Mouse (Mus musculus): ENCODE measurements around the gene Trpv2. TPM values are rescaled to one million over a fixed set of nuclear protein-coding genes. Genes with fewer than 3 reads are reported as not detected.

Gene Trpv2
- total and polyA plus RNA-seq, 3 experiments = 39.2 to 58.7 (median 46.2) TPM

- Histone ChIP-seq H3K27me3 (replicated peaks) (no peaks in the 10 kb centered on the region), H3K9ac (ENCODE audit: insufficient read depth, low read depth) (no peak overlapping the region), H3K27ac (ENCODE audit: insufficient read depth, low read depth) (no peak overlapping the region), H3K79me2 (replicated peaks; ENCODE audit: control insufficient read depth, extremely low read depth, insufficient read depth, poor library complexity, severe bottlenecking) (no peaks in the 10 kb centered on the region), H3K4me1 (ENCODE audit: control insufficient read depth in 1 of 2, insufficient read depth in 2 of 2) (peaks cover 3 to 22% of the 10 kb centered on the region in 2 experiments; a peak in 3 of 4 replicates), H3K4me3 (replicated peaks in 1 of 3; ENCODE audit: low read depth in 2 of 3, low read length in 2 of 3, poor library complexity in 1 of 3) (no peak overlapping the region), H3K4me2 (ENCODE audit: insufficient read depth, low read depth, poor library complexity, severe bottlenecking) (no peak overlapping the region), H3K36me3 (replicated peaks in 1 of 2; ENCODE audit: control insufficient read depth in 1 of 2, insufficient read depth in 1 of 2, low read length in 1 of 2) (no peaks in the 10 kb centered on the region), H3K9me3 (replicated peaks; ENCODE audit: low read length) (no peaks in the 10 kb centered on the region)
- TF ChIP-seq POLR2A (IDR thresholded peaks at IDR 0.05; ENCODE audit: low read depth, low read length) (no peak), MAX (IDR thresholded peaks at IDR 0.05; ENCODE audit: low read length) (no peak), ZNF384 (IDR thresholded peaks at IDR 0.05; ENCODE audit: low read depth, low read length) (no peak), CHD2 (IDR thresholded peaks at IDR 0.05; ENCODE audit: low read length) (no peak), RAD21 (IDR thresholded peaks at IDR 0.05; ENCODE audit: low read depth, low read length) (no peak), JUN (IDR thresholded peaks at IDR 0.05; ENCODE audit: insufficient read depth, low read depth, low read length) (no peak), HCFC1 (IDR thresholded peaks at IDR 0.05; ENCODE audit: low read depth, low read length) (no peak), MXI1 (IDR thresholded peaks at IDR 0.05; ENCODE audit: low read depth, low read length) (no peak), MAFK (IDR thresholded peaks at IDR 0.05; ENCODE audit: insufficient replicate concordance, low read length) (no peak), MEF2A (IDR thresholded peaks at IDR 0.05; ENCODE audit: borderline replicate concordance, low read depth, low read length) (no peak), UBTF (IDR thresholded peaks at IDR 0.05; ENCODE audit: low read depth, low read length) (no peak), E2F4 (IDR thresholded peaks at IDR 0.05; ENCODE audit: insufficient replicate concordance, low read depth, low read length) (no peak), ZMIZ1 (IDR thresholded peaks at IDR 0.05; ENCODE audit: low read depth, low read length) (no peak), SMC3 (IDR thresholded peaks at IDR 0.05; ENCODE audit: low read depth, low read length) (no peak)
- in situ Hi-C loops (cut with MboI; ENCODE audit: low pct_ligation_motif_present, low pct_unique_long_range_greater_than_20kb, low sequenced_read_pairs) (no loop called here), dilution Hi-C loops (cut with MboI; ENCODE audit: extremely low pct_ligation_motif_present, extremely low pct_unique_long_range_greater_than_20kb, low sequenced_read_pairs) (no loop called here)
- no peak for DNase-seq (ENCODE audit: extremely low read depth)
Observed at GRCm38 (mm10) chr11:62637806-62638205, 63.5 kb downstream of the Trpv2 start.

GRCm38 (mm10) chr11:62638402-62638801 lies 64.1 kb downstream of the Trpv2 start:
- Histone ChIP-seq H3K36me3 (replicated peaks in 1 of 2; ENCODE audit: control insufficient read depth in 1 of 2, insufficient read depth in 1 of 2, low read length in 1 of 2) (no peaks in the 10 kb centered on the region), H3K9ac (ENCODE audit: insufficient read depth, low read depth) (no peak overlapping the region), H3K27me3 (replicated peaks) (no peaks in the 10 kb centered on the region), H3K9me3 (replicated peaks; ENCODE audit: low read length) (no peaks in the 10 kb centered on the region), H3K4me1 (ENCODE audit: control insufficient read depth in 1 of 2, insufficient read depth in 2 of 2) (peaks cover 7 to 28% of the 10 kb centered on the region in 2 experiments), H3K4me3 (replicated peaks in 1 of 3; ENCODE audit: low read depth in 2 of 3, low read length in 2 of 3, poor library complexity in 1 of 3) (no peak overlapping the region), H3K4me2 (ENCODE audit: insufficient read depth, low read depth, poor library complexity, severe bottlenecking) (no peak overlapping the region), H3K27ac (ENCODE audit: insufficient read depth, low read depth) (no peak overlapping the region), H3K79me2 (replicated peaks; ENCODE audit: control insufficient read depth, extremely low read depth, insufficient read depth, poor library complexity, severe bottlenecking) (no peaks in the 10 kb centered on the region)
- DNase-seq (ENCODE audit: extremely low read depth) = no peak
- in situ Hi-C loops (cut with MboI; ENCODE audit: low pct_ligation_motif_present, low pct_unique_long_range_greater_than_20kb, low sequenced_read_pairs) (no loop called here), dilution Hi-C loops (cut with MboI; ENCODE audit: extremely low pct_ligation_motif_present, extremely low pct_unique_long_range_greater_than_20kb, low sequenced_read_pairs) (no loop called here)
- no peak for TF ChIP-seq USF1 (IDR thresholded peaks at IDR 0.05; ENCODE audit: low read depth, low read length)
- no peak for TF ChIP-seq ELF1 (IDR thresholded peaks at IDR 0.05; ENCODE audit: low read depth, low read length)
- TF ChIP-seq UBTF (IDR thresholded peaks at IDR 0.05; ENCODE audit: low read depth, low read length) = no peak
- TF ChIP-seq POLR2A (IDR thresholded peaks at IDR 0.05; ENCODE audit: low read depth, low read length) = no peak
- no peak for TF ChIP-seq TBP (conservative IDR thresholded peaks at IDR 0.05; ENCODE audit: low read depth, low read length)
- TF ChIP-seq CTCF (conservative IDR thresholded peaks at IDR 0.05 in 1 of 2, IDR thresholded peaks at IDR 0.05 in 1 of 2; ENCODE audit: low read depth in 2 of 2, low read length in 2 of 2) = no peak
- no peak for TF ChIP-seq JUND (conservative IDR thresholded peaks at IDR 0.05; ENCODE audit: low read depth, low read length)
- TF ChIP-seq NELFE (IDR thresholded peaks at IDR 0.05; ENCODE audit: low read depth, low read length) = no peak
- no peak for TF ChIP-seq MAZ (IDR thresholded peaks at IDR 0.05; ENCODE audit: low read depth, low read length)
- TF ChIP-seq SMC3 (IDR thresholded peaks at IDR 0.05; ENCODE audit: low read depth, low read length) = no peak
- no peak for TF ChIP-seq GABPA (IDR thresholded peaks at IDR 0.05; ENCODE audit: insufficient replicate concordance, low read depth, low read length)
- no peak for TF ChIP-seq MEF2A (IDR thresholded peaks at IDR 0.05; ENCODE audit: borderline replicate concordance, low read depth, low read length)
- TF ChIP-seq RAD21 (IDR thresholded peaks at IDR 0.05; ENCODE audit: low read depth, low read length) = no peak

Data from CH12.LX (cell line).